Mouse (Mus musculus) skeletal muscle tissue, postnatal 0 days (tissue): ENCODE measurements around the gene Gm10310. TPM values are rescaled to one million over a fixed set of nuclear protein-coding genes. Genes with fewer than 3 reads are reported as not detected.

Experiments
- polyA plus RNA-seq: library from polyadenylated mRNA; unstranded; fragments of >200 nt; fragmentation: Nextera tagmentation; extraction: Ambion mirVana; gene quantifications from 2 replicates; pipeline ENCODE4 v1.2.1, GENCODE M21; 2015

Gm10310 gene
- polyA plus RNA-seq = not detected in 2 replicates

GRCm38 (mm10) chr10:129984962-129985361 lies at the start of gene Gm10310:
Gene Gm10310 (minus strand): TSS chr10:129985062.

DNA sequence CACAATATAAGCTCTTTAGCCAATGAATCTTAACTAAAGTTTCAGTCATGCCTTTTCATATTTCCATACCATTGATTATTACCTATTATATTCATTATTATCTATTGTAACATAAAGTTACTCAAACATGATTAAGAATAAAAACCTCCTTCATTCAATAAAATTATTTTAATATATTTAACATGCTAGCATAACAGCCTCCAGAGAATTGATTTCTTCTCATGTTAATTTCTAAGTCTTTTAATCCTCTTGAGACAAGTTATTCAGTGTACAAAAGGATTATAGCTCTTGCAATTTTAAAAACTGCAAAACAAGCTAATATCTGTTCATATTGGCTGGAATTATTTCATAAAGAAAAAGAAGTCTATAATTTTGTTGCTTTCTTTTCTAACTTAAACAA lies 45.2 kb upstream of the Gm10310 start, which contains the start of gene Olfr821:
Olfr821 (plus strand) TSS at position 301 of the 400 bp plus-strand sequence.

GRCm38 (mm10) chr10:130012321-130012720 lies 27.5 kb upstream of the Gm10310 start, which contains the start of gene Olfr820:
Gene Olfr820 (plus strand): TSS chr10:130012621.

DNA sequence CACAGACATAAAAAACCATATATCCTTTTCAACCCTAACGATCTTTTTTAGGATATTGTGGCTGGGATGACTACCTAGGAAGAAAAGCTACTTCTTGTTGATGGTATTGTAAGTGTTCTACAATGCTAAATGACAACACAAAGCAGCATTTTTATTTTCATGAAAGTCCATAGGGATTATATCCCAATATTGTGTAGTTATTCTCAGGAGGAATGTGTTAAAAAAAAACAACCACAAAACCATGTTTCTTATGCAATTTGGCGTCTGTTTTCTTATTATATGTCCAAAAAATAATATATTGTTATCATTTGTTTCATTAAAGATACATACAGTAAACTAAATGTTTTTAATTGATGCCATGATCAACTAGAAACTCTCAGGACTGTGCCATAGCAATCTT lies 8.8 kb downstream of the Gm10310 start, which contains the start of gene Olfr247:
Olfr247 (minus strand) TSS at position 101 of the 400 bp plus-strand sequence.

DNA sequence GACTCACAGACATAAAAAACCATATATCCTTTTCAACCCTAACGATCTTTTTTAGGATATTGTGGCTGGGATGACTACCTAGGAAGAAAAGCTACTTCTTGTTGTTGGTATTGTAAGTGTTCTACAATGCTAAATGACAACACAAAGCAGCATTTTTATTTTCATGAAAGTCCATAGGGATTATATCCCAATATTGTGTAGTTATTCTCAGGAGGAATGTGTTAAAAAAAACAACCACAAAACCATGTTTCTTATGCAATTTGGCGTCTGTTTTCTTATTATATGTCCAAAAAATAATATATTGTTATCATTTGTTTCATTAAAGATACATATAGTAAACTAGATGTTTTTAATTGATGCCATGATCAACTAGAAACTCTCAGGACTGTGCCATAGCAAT lies 17.7 kb downstream of the Gm10310 start, which contains the start of gene Olfr819:
Olfr819 (minus strand) TSS at position 101 of the 400 bp plus-strand sequence.

GRCm38 (mm10) chr10:129949000-129949399 lies 35.9 kb downstream of the Gm10310 start, which contains the start of gene Olfr818:
Gene Olfr818 (minus strand): TSS chr10:129949100.

Other genes starting within 250 kb of the Gm10310 start
- gene Olfr806, start 243.1 kb downstream of the Gm10310 start, polyA plus RNA-seq = not detected in 2 replicates
- gene Olfr807, start 227.3 kb downstream of the Gm10310 start, polyA plus RNA-seq = not detected in 2 replicates
- not detected in 2 replicates for gene Olfr808, start 219.6 kb downstream of the Gm10310 start, polyA plus RNA-seq
- not detected in 2 replicates for gene Olfr809, start 210.4 kb downstream of the Gm10310 start, polyA plus RNA-seq
- gene Olfr810, start 190.1 kb downstream of the Gm10310 start, polyA plus RNA-seq = not detected in 2 replicates
- not detected in 2 replicates for gene Olfr811, start 180.7 kb downstream of the Gm10310 start, polyA plus RNA-seq
- gene Olfr812, start 139.0 kb downstream of the Gm10310 start, polyA plus RNA-seq = not detected in 2 replicates
- not detected in 2 replicates for gene Olfr813, start 129.7 kb downstream of the Gm10310 start, polyA plus RNA-seq
- gene Olfr814, start 105.2 kb downstream of the Gm10310 start, polyA plus RNA-seq = not detected in 2 replicates
- not detected in 2 replicates for gene Olfr815, start 79.2 kb downstream of the Gm10310 start, polyA plus RNA-seq
- not detected in 2 replicates for gene Olfr816, start 69.5 kb downstream of the Gm10310 start, polyA plus RNA-seq
- gene Olfr818, start 36.0 kb downstream of the Gm10310 start, polyA plus RNA-seq = not detected in 2 replicates
- not detected in 2 replicates for gene Olfr819, start 17.8 kb downstream of the Gm10310 start, polyA plus RNA-seq
- gene Olfr247, start 8.9 kb downstream of the Gm10310 start, polyA plus RNA-seq = not detected in 2 replicates
- gene Olfr820, start 27.6 kb upstream of the Gm10310 start, polyA plus RNA-seq = not detected in 2 replicates
- not detected in 2 replicates for gene Olfr821, start 45.3 kb upstream of the Gm10310 start, polyA plus RNA-seq
- gene Olfr822, start 86.1 kb upstream of the Gm10310 start, polyA plus RNA-seq = not detected in 2 replicates
- not detected in 2 replicates for gene Olfr823, start 130.3 kb upstream of the Gm10310 start, polyA plus RNA-seq
- gene Olfr824, start 144.9 kb upstream of the Gm10310 start, polyA plus RNA-seq = not detected in 2 replicates
- not detected in 2 replicates for gene Olfr825, start 181.7 kb upstream of the Gm10310 start, polyA plus RNA-seq
- gene Olfr826, start 199.1 kb upstream of the Gm10310 start, polyA plus RNA-seq = not detected in 2 replicates
- gene Olfr827, start 229.3 kb upstream of the Gm10310 start, polyA plus RNA-seq = not detected in 2 replicates